In the genomic region with DNA sequence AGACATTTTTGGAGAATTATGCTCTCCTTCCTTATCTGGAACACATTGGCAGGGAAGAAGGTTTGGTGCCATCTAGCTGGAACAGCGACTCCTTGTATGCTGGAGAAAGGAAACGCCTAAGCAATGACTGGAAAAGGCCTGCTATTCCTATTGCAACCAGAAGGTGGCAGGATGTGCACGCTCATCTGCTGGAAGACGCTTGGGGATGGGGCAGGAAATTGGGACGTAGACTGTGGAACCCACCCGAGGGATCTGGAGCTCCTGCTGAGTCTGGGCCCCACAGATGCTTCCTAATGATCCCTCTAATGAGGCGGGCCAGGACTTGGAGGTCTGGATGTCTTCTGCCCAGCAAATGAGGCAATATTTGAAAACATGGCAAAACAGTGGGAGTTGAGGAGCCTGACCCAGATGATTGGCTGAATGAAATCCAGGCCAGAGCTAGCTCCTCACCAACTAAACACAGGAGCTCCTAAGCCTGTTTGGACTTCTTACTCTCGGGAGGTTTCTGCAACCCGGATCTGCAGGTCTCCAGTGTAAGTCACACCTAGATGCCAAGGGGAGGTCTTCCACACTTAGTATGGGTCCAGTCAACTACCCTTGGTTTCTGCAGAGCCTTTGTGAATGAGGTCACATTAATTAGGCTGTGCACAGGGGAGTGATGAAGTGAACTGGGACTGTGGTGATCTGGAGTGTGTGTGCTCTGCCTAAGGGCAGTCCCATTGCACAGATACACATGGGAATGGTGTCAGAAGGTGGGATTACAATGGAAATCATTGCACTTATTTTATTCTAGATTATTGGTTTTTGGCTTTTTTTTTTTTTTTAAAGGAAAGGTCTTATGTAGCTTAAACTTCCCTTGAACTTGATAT, we compare ENCODE assay signal across 8 mouse cellular contexts. TPM values are rescaled to one million over a fixed set of nuclear protein-coding genes. Genes with fewer than 3 reads are reported as not detected.
A peak's percentile ranks its signal among the peaks of the same experiment; 100 is the strongest.
DNase-seq lines count a peak whose midpoint lies in the region; ATAC-seq lines count a peak whose summit lies in the region.

No protein-coding gene starts in this region.

- no peak overlapping the region; the same call in 1 of the 2 replicates for H3K4me2 ChIP-seq in forebrain, embryonic 15.5 days (replicated peaks)

- H3K4me3 ChIP-seq in forebrain, embryonic 15.5 days: no peak overlapping the region
- H3K4me3 ChIP-seq in midbrain, embryonic 10.5 days: no peak overlapping the region

- intact Hi-C loops in left cerebral cortex, postnatal 10 days (cut with DNase I): loop anchor here (2.0 to 5.0 kb wide), 3 partner anchors 273 to 588 kb away; no protein-coding TSS in a partner anchor

- 5% methylated on average over 9 of the region's 9 CpGs for WGBS in forebrain, embryonic 15.5 days
- 8% methylated on average over 9 of the region's 9 CpGs for WGBS in midbrain, embryonic 10.5 days

- no peaks in the 10 kb centered on the region for H3K27me3 ChIP-seq in forebrain, embryonic 15.5 days
- H3K27me3 ChIP-seq in midbrain, embryonic 10.5 days (ENCODE audit: low read depth, poor library complexity, severe bottlenecking): no peaks in the 10 kb centered on the region

- peaks cover 3% of the 10 kb centered on the region; the same call in 1 of the 2 replicates for H3K4me1 ChIP-seq in forebrain, embryonic 15.5 days
- 0 out of 2 replicates have a peak, but pooled peaks cover 4% of the 10 kb centered on the region for H3K4me1 ChIP-seq in midbrain, embryonic 10.5 days

- peak; percentile 60 for DNase-seq in gastrocnemius, adult 18-20 months (ENCODE audit: low spot score)
- no peak for DNase-seq in gastrocnemius, postnatal 25 days
- peak; percentile 71 for DNase-seq in cerebellum, adult 11-12 months
- DNase-seq in induced T-regulatory cell, adult 2 months (ENCODE audit: low read depth): peak; percentile 64
- DNase-seq in left cerebral cortex, postnatal 10 days (ENCODE audit: extremely low spot score in 1 of 2, low spot score in 2 of 2): peak; percentile 71 to 86
- DNase-seq in midbrain, embryonic 10.5 days (ENCODE audit: low spot score): peak; percentile 76
- peak; percentile 36 for DNase-seq in skeletal muscle tissue, adult 2 months (ENCODE audit: low read depth, low spot score)

- H3K9me3 ChIP-seq in forebrain, embryonic 15.5 days: no peaks in the 10 kb centered on the region
- no peaks in the 10 kb centered on the region for H3K9me3 ChIP-seq in midbrain, embryonic 10.5 days (replicated peaks)

- H3K9ac ChIP-seq in forebrain, embryonic 15.5 days (replicated peaks): no peak overlapping the region

- ATAC-seq in forebrain, embryonic 15.5 days (replicated peaks): peak; percentile 85

- no peak overlapping the region for H3K27ac ChIP-seq in forebrain, embryonic 15.5 days (replicated peaks)
- no peak overlapping the region for H3K27ac ChIP-seq in midbrain, embryonic 10.5 days (replicated peaks)

- H3K36me3 ChIP-seq in forebrain, embryonic 15.5 days: no peaks in the 10 kb centered on the region
- no peaks in the 10 kb centered on the region for H3K36me3 ChIP-seq in midbrain, embryonic 10.5 days

RNA-seq across cellular contexts. Expression of a gene that starts 49.6 kb away (rescaled TPM):
- 10 to 100 TPM; 50.7 to 55.5 TPM for total RNA-seq in gastrocnemius, adult 18-20 months (2021)
- total RNA-seq in gastrocnemius, postnatal 25 days (2021): 10 to 100 TPM; 50.0 to 50.4 TPM
- polyA plus RNA-seq in forebrain, embryonic 15.5 days (2015; fragmentation: Nextera tagmentation; extraction: Ambion mirVana): 154 and 161 TPM in 2 replicates
- 10 to 100 TPM; 41.5 to 41.6 TPM for total RNA-seq in left cerebral cortex, postnatal 10 days (2021)
- 258 and 281 TPM in 2 replicates for polyA plus RNA-seq in midbrain, embryonic 10.5 days (2016; fragmentation: Nextera tagmentation; extraction: Ambion mirVana)

RNA-seq across cellular contexts. Expression of a gene that starts 58.0 kb away (rescaled TPM):
- 10 to 100 TPM; 38.2 to 40.3 TPM for total RNA-seq in gastrocnemius, adult 18-20 months (2021)
- 10 to 100 TPM; 51.8 to 60.6 TPM for total RNA-seq in gastrocnemius, postnatal 25 days (2021)
- 257 and 262 TPM in 2 replicates for polyA plus RNA-seq in forebrain, embryonic 15.5 days (2015; fragmentation: Nextera tagmentation; extraction: Ambion mirVana)
- 100 to 1,000 TPM; 145 TPM for total RNA-seq in left cerebral cortex, postnatal 10 days (2021)
- 229 and 231 TPM in 2 replicates for polyA plus RNA-seq in midbrain, embryonic 10.5 days (2016; fragmentation: Nextera tagmentation; extraction: Ambion mirVana)
